Mouse (Mus musculus) urinary bladder, postnatal 0 days (tissue): ENCODE measurements around the gene Triml1. TPM values are rescaled to one million over a fixed set of nuclear protein-coding genes. Genes with fewer than 3 reads are reported as not detected.

ENCODE experiments used
- polyA plus RNA-seq: library from polyadenylated mRNA; unstranded; fragments of >200 nt; fragmentation: Nextera tagmentation; extraction: Ambion mirVana; gene quantifications from 2 replicates; pipeline ENCODE4 v1.2.1, GENCODE M21; 2015

Gene Triml1
- not detected in 2 replicates for polyA plus RNA-seq

DNA sequence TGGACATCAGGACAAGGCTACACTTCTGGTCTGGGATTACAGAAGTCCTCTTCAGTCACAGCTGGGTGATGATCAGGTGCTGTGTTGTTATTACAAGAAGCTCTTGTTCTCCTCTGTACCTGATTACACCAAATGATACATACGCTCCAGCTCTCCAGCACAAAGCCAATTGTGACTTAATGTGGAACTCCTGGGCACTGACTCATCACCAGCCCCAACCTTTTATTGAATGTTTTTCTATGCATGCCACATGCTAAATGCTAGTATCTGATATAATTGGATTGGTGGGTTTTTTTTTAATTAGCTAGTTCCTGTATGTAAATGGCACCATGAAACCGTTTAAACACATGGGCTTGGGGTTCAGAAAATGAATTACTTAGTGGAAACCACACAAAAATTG, at the start of gene Triml1:
Gene Triml1 (minus strand): TSS at position 101 of the 400 bp plus-strand sequence.

GRCm38 (mm10) chr8:43180054-43180690, 38.9 kb upstream of the Triml1 start, which contains the start of gene Triml2:
Gene Triml2, plus strand, starts transcription at chr8:43180541.

Other genes starting within 250 kb of the Triml1 start
- gene Triml2, start 39.1 kb upstream of the Triml1 start, polyA plus RNA-seq = not detected in 2 replicates
- 0.31 and 0.69 TPM in 2 replicates for gene Zfp42, start 165.5 kb upstream of the Triml1 start, polyA plus RNA-seq